Mouse (Mus musculus) liver, adult 2 months (tissue): ENCODE data around the gene Gm45716. TPM values are rescaled to one million over a fixed set of nuclear protein-coding genes. Genes with fewer than 3 reads are reported as not detected.

ENCODE experiments used
- DNase-seq: peaks from one replicate; pipeline ENCODE4 v3.0.0-alpha.2; 2011; ENCODE audit warnings: low read depth, low spot score; ENCODE audit errors: extremely low read depth
- H3K27ac ChIP-seq: fragments of 200-500 bp; replicated peaks from 2 replicates; pipeline ENCODE4 v1.5.1; 2012; ENCODE audit warnings: low read depth, mild to moderate bottlenecking, control low read depth, inconsistent platforms, low read length; ENCODE audit not compliant: insufficient read depth
- H3K27me3 ChIP-seq: fragments of 200-500 bp; 2 replicates; pipeline ENCODE4 v1.6.1; 2012; ENCODE audit warnings: mild to moderate bottlenecking, moderate library complexity, low read length, inconsistent platforms; ENCODE audit not compliant: control insufficient read depth, insufficient read depth
- H3K36me3 ChIP-seq: fragments of 200-500 bp; 2 replicates; pipeline ENCODE4 v1.6.1; 2012; ENCODE audit warnings: low read length, inconsistent platforms; ENCODE audit not compliant: control insufficient read depth, insufficient read depth
- H3K4me1 ChIP-seq: fragments of 200-500 bp; 2 replicates; pipeline ENCODE4 v1.6.1; 2011; ENCODE audit warnings: low read length; ENCODE audit not compliant: control insufficient read depth, insufficient read depth
- H3K4me3 ChIP-seq: fragments of 200-500 bp; 2 replicates; pipeline ENCODE4 v1.5.1; 2011; ENCODE audit warnings: low read depth, mild to moderate bottlenecking, control low read depth, low read length, moderate library complexity; ENCODE audit not compliant: insufficient read depth
- H3K79me2 ChIP-seq: fragments of 200-500 bp; 2 replicates; pipeline ENCODE4 v1.6.1; 2012; ENCODE audit warnings: inconsistent platforms, mild to moderate bottlenecking, low read length, moderate library complexity; ENCODE audit not compliant: control insufficient read depth, insufficient read depth
- H3K9ac ChIP-seq: fragments of 200-500 bp; 2 replicates; pipeline ENCODE4 v1.6.1; 2012; ENCODE audit warnings: low read depth, mild to moderate bottlenecking, control low read depth, inconsistent platforms, low read length
- CTCF ChIP-seq: fragments of 200-500 bp; IDR thresholded peaks from 2 replicates; pipeline ENCODE4 v1.5.1; 2011; ENCODE audit warnings: low read depth, low read length, control low read depth
- POLR2A ChIP-seq: fragments of 200-500 bp; IDR thresholded peaks from 2 replicates; pipeline ENCODE4 v1.6.1; 2011; ENCODE audit warnings: low read length, control low read depth; ENCODE audit not compliant: insufficient read depth; ENCODE audit errors: extremely low read depth
- WGBS: fragments of 180-500 bp; shearing (Covaris S2); methylation state at CpG from one replicate; pipeline ENCODE4 v1.1.7; 2018; 5-methylcytosine and 5-hydroxymethylcytosine counted together
- polyA plus RNA-seq: library from polyadenylated mRNA; depleted of rRNA; stranded (reverse); fragments of >200 nt; gene quantifications from 2 replicates; pipeline ENCODE4 v1.2.3, GENCODE M21; 2012
- total RNA-seq: library from RNA; depleted of rRNA; stranded (reverse); fragments of >200 nt; gene quantifications from 2 replicates; pipeline ENCODE4 v1.2.3, GENCODE M21; 2014

The Gm45716 gene
- total and polyA plus RNA-seq, 2 experiments, result 1.9 to 4.9 TPM

- H3K36me3 ChIP-seq, result no peaks in the 10 kb centered on the region
- TF ChIP-seq POLR2A (no peak), CTCF (no peak)
- H3K4me3 ChIP-seq, result no peak overlapping the region
- no peaks in the 10 kb centered on the region for H3K79me2 ChIP-seq
- no peaks in the 10 kb centered on the region for H3K27me3 ChIP-seq
- peaks cover 8% of the 10 kb centered on the region; the same call in 1 of the 2 replicates for H3K4me1 ChIP-seq
- no peak overlapping the region for H3K27ac ChIP-seq
- H3K9ac ChIP-seq, result no peak overlapping the region
- WGBS, result 28% methylated on average over 11 of the region's 11 CpGs
- DNase-seq, result peak; percentile 82
Measured at GRCm38 (mm10) chr11:90195756-90196520, 8.5 kb downstream of the Gm45716 start.

- Histone ChIP-seq H3K79me2 (no peaks in the 10 kb centered on the region), H3K36me3 (no peaks in the 10 kb centered on the region), H3K4me3 (no peak overlapping the region), H3K27ac (no peak overlapping the region), H3K9ac (no peak overlapping the region), H3K4me1 (peaks cover 8% of the 10 kb centered on the region; the same call in 1 of the 2 replicates), H3K27me3 (no peaks in the 10 kb centered on the region)
- WGBS, result 30% methylated on average over 12 of the region's 12 CpGs
- TF ChIP-seq CTCF (no peak), POLR2A (no peak)
- DNase-seq, result peak; percentile 66
Measured at GRCm38 (mm10) chr11:90196521-90197215, 9.2 kb downstream of the Gm45716 start.

- Histone ChIP-seq H3K36me3 (no peaks in the 10 kb centered on the region), H3K27ac (no peak overlapping the region), H3K4me3 (no peak overlapping the region), H3K27me3 (no peaks in the 10 kb centered on the region), H3K4me1 (peaks cover 8% of the 10 kb centered on the region; the same call in 1 of the 2 replicates), H3K9ac (no peak overlapping the region), H3K79me2 (no peaks in the 10 kb centered on the region)
- DNase-seq, result no peak
- TF ChIP-seq POLR2A, result no peak
- no peak for TF ChIP-seq CTCF
- WGBS, result 81% methylated on average over 5 of the region's 5 CpGs
Measured at GRCm38 (mm10) chr11:90198048-90198447, 10.6 kb downstream of the Gm45716 start.

GRCm38 (mm10) chr11:90200826-90201225, 13.3 kb downstream of the Gm45716 start:
- TF ChIP-seq POLR2A (no peak), CTCF (no peak)
- H3K79me2 ChIP-seq, result no peaks in the 10 kb centered on the region
- no peak overlapping the region for H3K4me3 ChIP-seq
- DNase-seq, result no peak
- peaks cover 6% of the 10 kb centered on the region; the same call in 1 of the 2 replicates for H3K4me1 ChIP-seq
- H3K27me3 ChIP-seq, result no peaks in the 10 kb centered on the region
- H3K27ac ChIP-seq, result no peak overlapping the region
- no peak overlapping the region for H3K9ac ChIP-seq
- H3K36me3 ChIP-seq, result no peaks in the 10 kb centered on the region
- 89% methylated on average over 2 of the region's 2 CpGs for WGBS

- no peaks in the 10 kb centered on the region for H3K79me2 ChIP-seq
- no peaks in the 10 kb centered on the region for H3K36me3 ChIP-seq
- 84% methylated on average over 7 of the region's 7 CpGs for WGBS
Measured at GRCm38 (mm10) chr11:90214246-90214645, 26.8 kb downstream of the Gm45716 start.

More at GRCm38 (mm10) chr11:90214246-90214645, 26.8 kb downstream of the Gm45716 start:
- TF ChIP-seq POLR2A, result no peak
- TF ChIP-seq CTCF, result no peak
- Histone ChIP-seq H3K4me3 (no peak overlapping the region), H3K27me3 (no peaks in the 10 kb centered on the region), H3K9ac (no peak overlapping the region), H3K27ac (no peak overlapping the region), H3K4me1 (no peaks in the 10 kb centered on the region)
- DNase-seq, result no peak
